Mouse (Mus musculus): Measurements from ENCODE around the gene Olfr465-ps1. TPM values are rescaled to one million over a fixed set of nuclear protein-coding genes. Genes with fewer than 3 reads are reported as not detected.

Gene Olfr465-ps1
- polyA plus RNA-seq, 1 experiment from 2014 or later, result not detected

- no peak within 1 kb of the TSS for H3K9ac ChIP-seq (replicated peaks)
- no peak within 1 kb of the TSS for H3K27ac ChIP-seq
- no peak within 1 kb of the TSS for H3K4me3 ChIP-seq (replicated peaks)
- 76% methylated on average over 1 of the region's 1 CpGs for WGBS
- no peaks in the 10 kb centered on the region for H3K27me3 ChIP-seq
- H3K4me1 ChIP-seq (replicated peaks), result no peaks in the 10 kb centered on the region
- H3K36me3 ChIP-seq, result no peaks in the 10 kb centered on the region
- H3K4me2 ChIP-seq, result no peak within 1 kb of the TSS
- ATAC-seq (ENCODE audit: insufficient number of reproducible peaks, insufficient read depth, low FRiP score, low TSS enrichment, low read depth), result no peak
- H3K9me3 ChIP-seq, result 0 out of 2 replicates have a peak, but pooled peaks cover 7% of the 10 kb centered on the region
Measured at GRCm38 (mm10) chr13:65149940-65150339, 12.1 kb downstream of the Olfr465-ps1 start, which contains the start of gene Olfr466. Gene Olfr466, plus strand, starts transcription at chr13:65150240.

- Histone ChIP-seq H3K9me3 (no peaks in the 10 kb centered on the region), H3K4me3 (replicated peaks) (no peak overlapping the region), H3K36me3 (no peaks in the 10 kb centered on the region), H3K9ac (replicated peaks) (no peak overlapping the region), H3K4me1 (replicated peaks) (no peaks in the 10 kb centered on the region), H3K27ac (no peak overlapping the region), H3K27me3 (no peaks in the 10 kb centered on the region), H3K4me2 (no peak overlapping the region)
- 83% methylated on average over 3 of the region's 3 CpGs for WGBS
- no peak for ATAC-seq (ENCODE audit: insufficient number of reproducible peaks, insufficient read depth, low FRiP score, low TSS enrichment, low read depth)
Measured at GRCm38 (mm10) chr13:65174102-65174501, 36.2 kb downstream of the Olfr465-ps1 start.

DNA sequence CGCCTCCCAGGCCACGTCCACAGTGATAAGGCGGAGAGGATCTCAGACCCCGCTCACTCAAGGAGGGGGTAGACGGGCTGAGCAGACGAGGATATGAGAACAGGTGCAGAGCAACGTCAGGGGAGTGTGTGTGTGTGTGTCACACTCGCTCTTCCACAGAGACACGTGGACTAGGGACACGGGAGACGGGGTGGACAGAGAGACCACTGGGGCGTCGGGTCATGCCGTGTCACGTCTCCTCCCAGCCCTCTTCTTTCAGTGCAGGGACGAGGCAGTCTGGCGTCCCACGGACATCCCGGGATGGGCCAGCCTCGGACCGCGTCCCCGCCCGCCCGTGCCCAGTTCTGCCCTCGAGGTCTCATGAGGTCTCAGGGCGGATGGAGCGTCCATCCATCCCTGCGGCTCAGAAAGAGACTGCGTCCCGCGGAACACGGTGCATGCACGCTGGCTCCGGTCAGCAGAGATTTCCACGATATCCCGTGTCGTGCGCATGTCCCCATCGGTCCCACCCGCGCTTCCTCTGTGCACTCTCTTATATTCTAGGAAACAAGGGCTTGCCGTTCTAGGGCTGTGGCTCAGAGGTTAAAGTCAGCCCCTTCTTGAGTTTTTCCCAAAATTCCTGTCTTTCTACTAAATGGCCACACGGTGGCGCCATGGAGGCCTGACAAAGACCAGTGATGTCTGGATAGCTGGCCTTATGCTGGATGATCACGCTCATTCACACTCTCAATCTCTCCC is 38.0 kb downstream of the Olfr465-ps1 start:
- Histone ChIP-seq H3K4me1 (replicated peaks) (no peaks in the 10 kb centered on the region), H3K4me3 (replicated peaks) (peak overlapping the region; percentile 32), H3K36me3 (no peaks in the 10 kb centered on the region), H3K27ac (no peak overlapping the region), H3K9me3 (no peaks in the 10 kb centered on the region), H3K9ac (replicated peaks) (peak overlapping the region; percentile 42; the same call in 1 of the 2 replicates), H3K27me3 (no peaks in the 10 kb centered on the region), H3K4me2 (peak overlapping the region; percentile 53)
- WGBS, result 21% methylated on average over 43 of the region's 46 CpGs
- ATAC-seq (ENCODE audit: insufficient number of reproducible peaks, insufficient read depth, low FRiP score, low TSS enrichment, low read depth), result peak; percentile 26; the same call in 1 of the 2 replicates

DNA sequence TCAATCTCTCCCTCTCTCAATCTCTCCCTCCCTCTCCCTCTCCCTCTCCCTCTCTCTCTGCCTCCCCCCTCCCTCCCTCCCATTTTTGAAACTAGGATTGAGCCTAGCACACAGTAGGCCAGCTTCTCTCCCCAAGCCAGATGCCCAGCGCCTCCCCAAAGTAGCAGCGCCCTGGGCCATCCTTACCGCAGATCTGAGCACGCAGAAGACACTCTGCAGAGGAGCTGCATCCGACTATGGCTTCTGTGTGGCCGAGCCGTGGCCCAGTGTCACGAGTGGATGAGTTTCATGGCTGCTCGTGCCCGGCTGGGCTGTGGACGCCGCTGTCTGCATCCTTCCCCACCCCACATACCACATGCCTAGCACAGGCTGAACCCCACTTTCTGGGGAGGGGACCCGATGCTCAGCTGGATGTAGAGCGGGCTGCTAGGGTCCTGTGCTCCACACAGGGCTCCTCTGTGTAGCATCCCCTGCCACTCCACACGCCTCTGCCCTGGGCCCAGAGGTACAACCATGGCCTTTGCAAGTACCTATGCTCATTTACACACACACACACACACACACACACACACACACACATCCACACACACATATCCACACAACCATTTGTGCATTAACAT is 38.7 kb downstream of the Olfr465-ps1 start:
- ATAC-seq (ENCODE audit: insufficient number of reproducible peaks, insufficient read depth, low FRiP score, low TSS enrichment, low read depth), result no peak
- H3K4me3 ChIP-seq (replicated peaks), result no peak overlapping the region
- no peak overlapping the region for H3K4me2 ChIP-seq
- no peak overlapping the region for H3K9ac ChIP-seq (replicated peaks)
- no peaks in the 10 kb centered on the region for H3K4me1 ChIP-seq (replicated peaks)
- no peaks in the 10 kb centered on the region for H3K36me3 ChIP-seq
- H3K27me3 ChIP-seq, result no peaks in the 10 kb centered on the region
- 52% methylated on average over 15 of the region's 15 CpGs for WGBS
- H3K9me3 ChIP-seq, result 0 out of 2 replicates have a peak, but pooled peaks cover 3% of the 10 kb centered on the region
- no peak overlapping the region for H3K27ac ChIP-seq

Other genes with a start within 250 kb of the Olfr465-ps1 start
- 1.4 and 2.5 TPM in 2 replicates for gene Cntnap3, start 234.1 kb upstream of the Olfr465-ps1 start, polyA plus RNA-seq (2016; fragmentation: Nextera tagmentation; extraction: Ambion mirVana)
- not detected in 2 replicates for gene Spata31, start 220.7 kb upstream of the Olfr465-ps1 start, polyA plus RNA-seq (2016; fragmentation: Nextera tagmentation; extraction: Ambion mirVana)
- not detected in 2 replicates for gene Spata31d1c, start 105.0 kb upstream of the Olfr465-ps1 start, polyA plus RNA-seq (2016; fragmentation: Nextera tagmentation; extraction: Ambion mirVana)
- not detected in 2 replicates for gene Prss47, start 85.3 kb upstream of the Olfr465-ps1 start, polyA plus RNA-seq (2016; fragmentation: Nextera tagmentation; extraction: Ambion mirVana)
- 60.2 and 62.8 TPM in 2 replicates for gene Mfsd14b, start 25.1 kb upstream of the Olfr465-ps1 start, polyA plus RNA-seq (2016; fragmentation: Nextera tagmentation; extraction: Ambion mirVana)
- not detected in 2 replicates for gene Olfr466, start 12.2 kb downstream of the Olfr465-ps1 start, polyA plus RNA-seq (2016; fragmentation: Nextera tagmentation; extraction: Ambion mirVana)
- gene Nlrp4f, start 67.9 kb downstream of the Olfr465-ps1 start, polyA plus RNA-seq (2016; fragmentation: Nextera tagmentation; extraction: Ambion mirVana), result 0.05 and 0.11 TPM in 2 replicates
- not detected in 2 replicates for gene Gm10775, start 121.5 kb downstream of the Olfr465-ps1 start, polyA plus RNA-seq (2016; fragmentation: Nextera tagmentation; extraction: Ambion mirVana)
- 19.4 and 20.5 TPM in 2 replicates for gene Zfp369, start 140.7 kb downstream of the Olfr465-ps1 start, polyA plus RNA-seq (2016; fragmentation: Nextera tagmentation; extraction: Ambion mirVana)